Mouse (Mus musculus): ENCODE data around the gene Pla2g1b. TPM values are rescaled to one million over a fixed set of nuclear protein-coding genes. Genes with fewer than 3 reads are reported as not detected.

Pla2g1b gene
- not detected for total RNA-seq (2021)
- long read RNA-seq, experiment 1, result 0 reads
- long read RNA-seq, experiment 2, result 0 reads

- Histone ChIP-seq H3K4me3 (no peak within 1 kb of the TSS), H3K27ac (no peak within 1 kb of the TSS)
- no peak for DNase-seq
- TF ChIP-seq CTCF (IDR thresholded peaks at IDR 0.05), result peak; percentile 39
- intact Hi-C loops (cut with DNase I), result no loop called here
Measured at GRCm38 (mm10) chr5:115465642-115466420, at the start of gene Pla2g1b. Gene Pla2g1b (plus strand): TSS chr5:115466262.

- no peak overlapping the region for H3K27ac ChIP-seq
- intact Hi-C loops (cut with DNase I), result no loop called here
- DNase-seq, result no peak
- H3K4me3 ChIP-seq, result peak overlapping the region; percentile 77
- no peak for TF ChIP-seq CTCF (IDR thresholded peaks at IDR 0.05)
Measured at GRCm38 (mm10) chr5:115428831-115429358, 37.2 kb upstream of the Pla2g1b start.

- no peak within 1 kb of the TSS for H3K27ac ChIP-seq
- peak within 1 kb of the TSS; percentile 77 for H3K4me3 ChIP-seq
- TF ChIP-seq CTCF (IDR thresholded peaks at IDR 0.05), result no peak
- peak; percentile 36 for DNase-seq
- intact Hi-C loops (cut with DNase I), result no loop called here
Measured at GRCm38 (mm10) chr5:115429359-115430186, 36.5 kb upstream of the Pla2g1b start, which contains the start of gene Msi1. Gene Msi1 (plus strand): TSS chr5:115429599.

- Histone ChIP-seq H3K27ac (no peak overlapping the region), H3K4me3 (peak overlapping the region; percentile 77)
- intact Hi-C loops (cut with DNase I), result no loop called here
- no peak for TF ChIP-seq CTCF (IDR thresholded peaks at IDR 0.05)
- no peak for DNase-seq
Measured at GRCm38 (mm10) chr5:115430187-115430960, 35.7 kb upstream of the Pla2g1b start.

- DNase-seq, result no peak
- H3K4me3 ChIP-seq, result peak overlapping the region; percentile 77
- intact Hi-C loops (cut with DNase I), result no loop called here
- TF ChIP-seq CTCF (IDR thresholded peaks at IDR 0.05), result peak; percentile 36
- H3K27ac ChIP-seq, result no peak overlapping the region
Measured at GRCm38 (mm10) chr5:115431061-115431897, 34.8 kb upstream of the Pla2g1b start.

- TF ChIP-seq CTCF (IDR thresholded peaks at IDR 0.05), result no peak
- Histone ChIP-seq H3K27ac (no peak overlapping the region), H3K4me3 (no peak overlapping the region)
- DNase-seq, result no peak
- intact Hi-C loops (cut with DNase I), result no loop called here
Measured at GRCm38 (mm10) chr5:115431898-115432259, 34.2 kb upstream of the Pla2g1b start.

GRCm38 (mm10) chr5:115432395-115432794 lies 33.7 kb upstream of the Pla2g1b start:
- intact Hi-C loops (cut with DNase I), result no loop called here
- Histone ChIP-seq H3K4me3 (no peak overlapping the region), H3K27ac (no peak overlapping the region)
- TF ChIP-seq CTCF (IDR thresholded peaks at IDR 0.05), result no peak
- no peak for DNase-seq

GRCm38 (mm10) chr5:115433191-115433590 lies 32.9 kb upstream of the Pla2g1b start:
- intact Hi-C loops (cut with DNase I), result no loop called here
- DNase-seq, result no peak
- Histone ChIP-seq H3K4me3 (no peak overlapping the region), H3K27ac (no peak overlapping the region)
- no peak for TF ChIP-seq CTCF (IDR thresholded peaks at IDR 0.05)

- H3K27ac ChIP-seq, result no peak overlapping the region
Measured at GRCm38 (mm10) chr5:115434280-115434852, 31.7 kb upstream of the Pla2g1b start.

GRCm38 (mm10) chr5:115434853-115435754 lies 31.0 kb upstream of the Pla2g1b start:
- Histone ChIP-seq H3K27ac (no peak overlapping the region), H3K4me3 (no peak overlapping the region)
- no peak for TF ChIP-seq CTCF (IDR thresholded peaks at IDR 0.05)
- intact Hi-C loops (cut with DNase I), result no loop called here
- no peak for DNase-seq

More at GRCm38 (mm10) chr5:115434280-115434852, 31.7 kb upstream of the Pla2g1b start:
- no peak overlapping the region for H3K4me3 ChIP-seq
- intact Hi-C loops (cut with DNase I), result no loop called here
- TF ChIP-seq CTCF (IDR thresholded peaks at IDR 0.05), result no peak
- DNase-seq, result no peak

Measured in gastrocnemius, adult 2 months (tissue).